Mouse (Mus musculus) stomach, postnatal 0 days (tissue): ENCODE data around the gene Col19a1.

Experiments used
- CTCF ChIP-seq: IDR thresholded peaks from 2 replicates; pipeline ENCODE4 v1.5.1; 2016; ENCODE audit warnings: antibody characterized with exemption, low read depth, mild to moderate bottlenecking, moderate library complexity
- EP300 ChIP-seq: optimal IDR thresholded peaks from 2 replicates; pipeline ENCODE3; 2016; ENCODE audit warnings: antibody characterized with exemption

- no peak for TF ChIP-seq CTCF
- no peak for TF ChIP-seq EP300
These were observed 39.7 kb downstream of the Col19a1 start for GRCm38 (mm10) chr1:24547574-24547973.
